Mouse (Mus musculus): Measurements from ENCODE around the gene Kidins220. TPM values are rescaled to one million over a fixed set of nuclear protein-coding genes. Genes with fewer than 3 reads are reported as not detected.

The Kidins220 gene
- total RNA-seq, 2 experiments from 2014 or later, result 269 to 333 TPM

DNA sequence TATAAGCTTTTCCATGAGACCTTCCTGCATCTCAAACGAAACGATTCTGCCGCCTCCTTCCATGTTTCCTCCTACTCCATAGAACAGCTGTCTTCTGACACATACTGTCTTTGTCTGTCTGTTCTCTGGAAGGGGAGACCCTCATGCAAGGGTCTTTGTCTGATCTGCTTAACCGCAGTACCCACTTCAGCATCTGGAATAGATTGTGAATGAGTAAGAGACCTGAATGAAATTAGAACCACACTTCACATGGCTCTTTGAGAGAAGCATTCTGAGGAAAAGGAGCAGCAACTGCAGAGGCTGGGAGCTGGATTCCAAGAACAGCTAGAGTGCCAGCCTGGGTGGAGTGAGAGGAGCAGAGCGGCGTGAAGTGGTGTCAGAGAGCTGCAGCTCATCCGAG is 40.2 kb downstream of the Kidins220 start:
- intact Hi-C loops (cut with DNase I), result no loop called here
- DNase-seq (ENCODE audit: low spot score in 2 of 2), result no peak

DNA sequence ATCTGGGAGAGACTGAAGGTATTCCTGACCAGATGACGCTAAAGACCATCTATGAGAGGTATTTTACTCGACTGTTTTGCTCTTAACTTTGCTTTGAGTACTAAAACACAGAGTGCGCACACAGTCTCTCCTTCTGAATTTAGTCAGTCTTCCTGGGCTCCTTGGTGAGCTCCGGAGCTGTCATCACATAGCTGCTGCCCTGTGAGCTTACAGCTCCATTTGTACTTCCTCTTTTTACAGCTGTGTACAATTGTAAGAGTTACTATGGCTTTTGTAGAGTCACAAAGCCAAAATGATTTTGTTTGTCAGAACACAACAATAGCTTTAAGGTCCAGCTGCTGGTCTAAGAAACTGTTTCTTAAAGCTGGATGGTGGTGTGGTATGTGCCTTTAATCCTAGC is 42.3 kb downstream of the Kidins220 start:
- intact Hi-C loops (cut with DNase I), result no loop called here
- no peak for DNase-seq (ENCODE audit: low spot score in 2 of 2)

DNA sequence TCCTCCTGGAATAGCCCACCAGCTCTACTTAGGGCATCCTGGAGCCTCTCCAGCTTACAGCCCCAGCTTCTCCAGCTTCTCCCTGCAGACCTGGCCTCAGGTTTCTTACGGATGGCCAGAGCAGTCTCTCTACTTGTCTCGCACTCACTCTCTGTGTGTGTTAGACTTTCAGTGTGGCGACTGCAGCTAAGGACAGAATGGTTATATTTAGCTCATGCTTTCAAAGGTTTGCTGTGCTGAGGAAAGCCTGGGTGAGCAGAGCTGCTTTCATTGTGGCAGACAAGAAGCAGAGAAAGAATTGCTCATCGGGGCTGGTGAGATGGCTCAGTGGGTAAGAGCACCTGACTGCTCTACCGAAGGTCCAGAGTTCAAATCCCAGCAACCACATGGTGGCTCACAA is 46.3 kb downstream of the Kidins220 start:
- DNase-seq (ENCODE audit: low spot score in 2 of 2), result no peak
- intact Hi-C loops (cut with DNase I), result no loop called here

GRCm38 (mm10) chr12:25024862-25025545 is 50.3 kb downstream of the Kidins220 start:
- DNase-seq (ENCODE audit: low spot score in 2 of 2), result no peak
- intact Hi-C loops (cut with DNase I), result no loop called here

DNA sequence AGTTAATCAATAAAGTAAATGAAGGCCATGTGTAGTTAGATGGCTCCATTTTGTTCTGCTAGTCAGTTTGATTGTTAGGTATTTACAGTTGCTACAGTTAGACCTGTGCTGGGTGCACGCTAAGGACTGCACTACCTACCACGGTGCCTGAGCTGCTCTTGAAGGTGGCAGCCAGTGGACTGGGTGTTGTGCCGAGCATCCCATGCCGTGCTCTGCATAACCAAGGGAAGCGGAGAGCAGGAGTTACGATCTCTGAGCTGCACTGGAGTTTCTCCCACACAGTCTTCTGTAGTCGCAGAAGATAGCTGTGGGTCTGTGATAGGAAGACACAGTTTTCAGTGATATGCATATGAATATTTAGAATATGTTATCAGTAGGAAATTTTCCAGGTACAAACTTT is 51.6 kb downstream of the Kidins220 start:
- intact Hi-C loops (cut with DNase I), result no loop called here
- no peak for DNase-seq (ENCODE audit: low spot score in 2 of 2)

- DNase-seq (ENCODE audit: low spot score in 2 of 2), result peak; percentile 55 to 66
- intact Hi-C loops (cut with DNase I), result no loop called here
Measured at GRCm38 (mm10) chr12:25027416-25027815, 52.7 kb downstream of the Kidins220 start.

DNA sequence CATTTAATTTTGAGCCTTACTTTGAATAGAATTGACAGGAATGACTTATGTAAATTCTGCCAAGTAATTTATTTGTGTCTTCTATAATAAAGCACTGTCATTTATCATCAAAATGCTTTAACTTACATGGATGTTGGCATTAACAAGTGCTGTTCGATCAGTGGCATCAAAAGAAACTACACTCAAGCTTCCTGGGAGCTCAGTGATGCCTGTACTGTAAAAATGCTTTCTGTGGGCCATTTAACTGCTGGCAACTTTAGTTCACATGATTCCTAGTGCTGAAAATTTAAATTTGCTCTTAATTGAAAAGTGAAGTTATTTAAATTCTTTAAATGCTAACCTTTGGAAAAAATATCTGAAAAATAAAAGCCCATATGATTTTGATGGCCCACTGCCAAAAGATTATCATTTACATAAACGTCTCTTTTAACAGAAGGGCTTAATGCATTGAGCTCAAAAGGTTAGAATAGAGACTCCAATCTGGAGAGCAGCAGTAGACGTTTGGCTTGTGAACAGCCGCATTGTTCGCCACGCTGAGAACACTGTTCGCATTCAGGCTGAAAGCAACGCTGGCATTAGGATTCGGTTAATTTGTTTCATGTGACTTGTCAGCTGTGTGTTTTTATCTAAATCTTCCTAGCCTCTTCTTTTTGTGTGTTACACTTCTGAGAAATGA is 59.1 kb downstream of the Kidins220 start:
- no peak for DNase-seq (ENCODE audit: low spot score in 2 of 2)

GRCm38 (mm10) chr12:25034338-25034953 is 59.7 kb downstream of the Kidins220 start:
- intact Hi-C loops (cut with DNase I), result loop anchor here (10.0 kb wide), 1 partner anchor 1040 kb away; no protein-coding TSS in a partner anchor
- DNase-seq (ENCODE audit: low spot score in 2 of 2), result no peak

More for the DNA sequence above, 59.1 kb downstream of the Kidins220 start:
- intact Hi-C loops (cut with DNase I), result loop anchor here (10.0 kb wide), 1 partner anchor 1041 kb away; no protein-coding TSS in a partner anchor

GRCm38 (mm10) chr12:25036024-25036423 is 61.3 kb downstream of the Kidins220 start:
- intact Hi-C loops (cut with DNase I), result loop anchor here (10.0 kb wide), 1 partner anchor 1039 kb away; no protein-coding TSS in a partner anchor

GRCm38 (mm10) chr12:25037222-25037621 is 62.5 kb downstream of the Kidins220 start:
- DNase-seq (ENCODE audit: low spot score in 2 of 2), result no peak
- intact Hi-C loops (cut with DNase I), result loop anchor here (10.0 kb wide), 1 partner anchor 1038 kb away; no protein-coding TSS in a partner anchor

More at GRCm38 (mm10) chr12:25036024-25036423, 61.3 kb downstream of the Kidins220 start:
- DNase-seq (ENCODE audit: low spot score in 2 of 2), result no peak

DNA sequence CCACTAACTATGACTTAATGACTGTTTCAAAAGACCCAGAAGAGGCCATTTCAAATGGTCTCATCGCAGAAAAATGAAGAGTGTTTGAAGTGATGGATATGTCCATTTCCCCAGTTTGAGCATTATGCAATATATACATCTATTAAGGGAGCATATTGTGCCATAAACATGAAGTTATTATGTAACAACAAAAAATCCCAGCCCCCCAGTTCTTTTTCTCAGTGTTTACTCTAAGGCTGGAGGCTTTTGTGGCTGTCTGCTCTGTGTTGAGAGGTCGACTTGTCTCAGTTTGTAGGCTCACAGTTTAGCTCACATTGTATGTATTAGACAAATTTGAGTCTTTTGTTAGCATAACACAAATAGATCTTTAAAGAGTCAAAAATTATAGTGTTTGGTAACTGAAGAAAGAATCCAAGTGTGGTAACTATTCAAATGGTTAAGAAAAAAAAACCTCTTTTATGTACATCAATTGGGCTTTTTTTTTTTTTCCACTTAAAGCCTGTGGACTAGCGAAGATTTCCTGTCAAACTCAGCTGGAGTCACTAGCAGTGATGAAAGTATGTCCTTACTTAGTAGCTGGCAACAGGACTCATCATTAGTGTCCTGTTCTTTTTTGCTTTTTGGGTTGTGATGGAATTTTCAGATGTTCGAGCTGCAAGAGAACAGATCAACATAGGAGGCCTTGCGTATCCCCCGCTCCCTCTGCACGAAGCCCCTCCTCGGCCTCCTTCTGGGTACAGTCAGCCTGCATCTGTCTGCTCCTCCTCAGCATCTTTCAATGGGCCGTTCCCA is 63.2 kb downstream of the Kidins220 start:
- DNase-seq (ENCODE audit: low spot score in 2 of 2), result no peak
- intact Hi-C loops (cut with DNase I), result loop anchor here (10.0 kb wide), 1 partner anchor 1037 kb away; no protein-coding TSS in a partner anchor

DNA sequence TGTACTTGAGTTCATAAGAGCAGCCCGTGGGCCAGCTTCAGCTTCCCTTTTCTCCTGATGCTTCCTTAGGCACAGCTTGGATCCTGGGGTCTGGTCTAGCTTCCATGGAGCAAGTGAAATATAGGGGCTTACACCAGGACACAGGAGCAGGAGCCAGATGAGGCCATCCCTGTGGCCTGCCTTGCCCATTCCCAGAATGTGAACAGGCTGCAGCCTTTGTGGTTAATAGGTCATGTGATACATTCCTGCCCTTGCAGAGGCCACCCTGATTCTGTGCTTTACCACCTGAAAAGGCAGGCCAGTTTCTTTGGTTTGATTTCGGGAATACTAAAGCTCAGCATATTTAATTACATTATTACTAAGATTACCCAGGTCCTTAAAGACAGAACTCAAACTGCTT is 69.3 kb downstream of the Kidins220 start:
- intact Hi-C loops (cut with DNase I), result no loop called here
- DNase-seq (ENCODE audit: low spot score in 2 of 2), result no peak

GRCm38 (mm10) chr12:25044579-25044978 is 69.9 kb downstream of the Kidins220 start:
- no peak for DNase-seq (ENCODE audit: low spot score in 2 of 2)
- intact Hi-C loops (cut with DNase I), result no loop called here

GRCm38 (mm10) chr12:25049253-25049652 is 74.5 kb downstream of the Kidins220 start:
- no peak for DNase-seq (ENCODE audit: low spot score in 2 of 2)
- intact Hi-C loops (cut with DNase I), result no loop called here

DNA sequence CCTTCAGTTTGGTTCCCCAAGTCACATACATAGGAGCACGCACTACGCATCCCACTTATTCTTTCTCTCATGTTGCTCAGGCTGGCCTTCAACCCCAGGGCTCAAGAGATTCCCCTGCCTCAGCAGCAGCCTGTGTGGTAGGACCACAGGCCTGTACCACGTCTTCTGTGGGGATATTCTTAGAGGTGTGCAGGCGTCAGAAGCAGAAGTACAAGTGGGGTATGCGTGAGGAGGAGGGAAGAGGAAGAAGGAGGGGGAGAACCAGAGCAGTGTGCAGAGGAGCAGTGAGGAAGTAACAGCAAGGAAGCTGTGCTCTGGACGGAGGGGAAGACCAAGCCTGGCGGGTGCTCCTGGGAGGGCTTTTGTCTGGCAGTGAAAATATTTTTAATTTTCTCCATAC is 79.8 kb downstream of the Kidins220 start:
- DNase-seq (ENCODE audit: low spot score in 2 of 2), result peak in 1 of 2 experiments; percentile 32
- intact Hi-C loops (cut with DNase I), result no loop called here

- intact Hi-C loops (cut with DNase I), result no loop called here
- no peak for DNase-seq (ENCODE audit: low spot score in 2 of 2)
Measured at GRCm38 (mm10) chr12:25054963-25055362, 80.2 kb downstream of the Kidins220 start.

- peak in 1 of 2 experiments; percentile 23 for DNase-seq (ENCODE audit: low spot score in 2 of 2)
- intact Hi-C loops (cut with DNase I), result no loop called here
Measured at GRCm38 (mm10) chr12:25059487-25060200, 84.9 kb downstream of the Kidins220 start.

- intact Hi-C loops (cut with DNase I), result no loop called here
Measured at GRCm38 (mm10) chr12:25060901-25061300, 86.2 kb downstream of the Kidins220 start.

GRCm38 (mm10) chr12:25062264-25062663 is 87.5 kb downstream of the Kidins220 start:
- intact Hi-C loops (cut with DNase I), result no loop called here
- no peak for DNase-seq (ENCODE audit: low spot score in 2 of 2)

More at GRCm38 (mm10) chr12:25060901-25061300, 86.2 kb downstream of the Kidins220 start:
- DNase-seq (ENCODE audit: low spot score in 2 of 2), result no peak

Measured in left cerebral cortex, postnatal 36 days (tissue).